Mouse (Mus musculus) olfactory bulb, adult 2 months (tissue): ENCODE measurements at regions not wholly inside any gene's neighbourhood (a gene's known extent, or its start where the extent isn't known, plus 50 kb on each side); places are given as distances from the start of the nearest gene placed in this dataset.

ENCODE experiments used
- CTCF ChIP-seq: fragments of 200-500 bp; IDR thresholded peaks from 2 replicates; pipeline ENCODE4 v1.5.1; 2012; ENCODE audit warnings: low read depth, mild to moderate bottlenecking, low read length, moderate library complexity; ENCODE audit not compliant: insufficient read depth
- POLR2A ChIP-seq: fragments of 200-500 bp; IDR thresholded peaks from 2 replicates; pipeline ENCODE4 v1.6.1; 2012; ENCODE audit warnings: mild to moderate bottlenecking, low read depth, low read length, moderate library complexity; ENCODE audit not compliant: insufficient read depth

DNA sequence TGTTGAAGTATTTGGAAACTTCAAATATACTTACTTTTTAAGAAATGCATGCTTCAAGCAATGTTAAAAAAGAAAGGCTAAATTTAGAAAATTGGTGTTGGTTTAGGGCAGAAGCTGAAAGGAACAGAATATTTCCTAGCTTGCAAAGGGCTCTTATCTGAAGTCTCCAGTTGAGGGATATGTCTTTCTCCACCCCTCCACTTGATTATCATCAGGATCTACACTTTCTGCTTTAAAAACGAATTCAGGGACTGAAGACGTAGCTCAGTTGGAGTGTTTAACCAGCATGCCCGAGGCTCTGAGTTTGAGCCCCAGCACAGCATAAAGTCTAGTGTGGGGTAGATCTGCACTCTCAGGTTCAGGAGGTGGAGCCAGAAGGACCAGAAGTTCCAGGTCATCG lies 144.9 kb upstream of the Syt6 start:
- no peak for TF ChIP-seq CTCF
- TF ChIP-seq POLR2A, result no peak
